Mouse (Mus musculus) layer of hippocampus, postnatal 25 days (tissue): ENCODE results near the gene Ptprcap. TPM values are rescaled to one million over a fixed set of nuclear protein-coding genes. Genes with fewer than 3 reads are reported as not detected.
"Not testable (repeated sequence)": the region's sequence is repeated elsewhere in the genome, so short reads cannot be mapped to it uniquely, and the experiment has no call there.

ENCODE experiments used
- DNase-seq, 2 experiments: peaks; one replicate each; pipeline ENCODE4 v3.0.0; 2022; ENCODE audit warnings: mixed read lengths in 2 of 2, low spot score in 1 of 2; ENCODE audit errors: extremely low spot score in 1 of 2
- total RNA-seq, 2 experiments: library from RNA; stranded (reverse); gene quantifications; 2 replicates each; pipeline ENCODE4 v1.2.3; 2021

The Ptprcap gene
- total RNA-seq, result 1 to 10 TPM; 1.1 to 2.9 TPM

GRCm38 (mm10) chr19:4153232-4153654, at the start of gene Ptprcap:
TSS of gene Ptprcap (plus strand) at chr19:4153604.
- no peak for DNase-seq

- no peak for DNase-seq
Measured at GRCm38 (mm10) chr19:4103792-4104191, 49.6 kb upstream of the Ptprcap start.

GRCm38 (mm10) chr19:4104675-4105194, 48.7 kb upstream of the Ptprcap start:
- DNase-seq, result no peak

GRCm38 (mm10) chr19:4106654-4107053, 46.8 kb upstream of the Ptprcap start:
- no peak for DNase-seq

- DNase-seq, result no peak
Measured at GRCm38 (mm10) chr19:4108535-4108934, 44.9 kb upstream of the Ptprcap start.

GRCm38 (mm10) chr19:4112063-4112960, 41.1 kb upstream of the Ptprcap start:
- no peak for DNase-seq

DNA sequence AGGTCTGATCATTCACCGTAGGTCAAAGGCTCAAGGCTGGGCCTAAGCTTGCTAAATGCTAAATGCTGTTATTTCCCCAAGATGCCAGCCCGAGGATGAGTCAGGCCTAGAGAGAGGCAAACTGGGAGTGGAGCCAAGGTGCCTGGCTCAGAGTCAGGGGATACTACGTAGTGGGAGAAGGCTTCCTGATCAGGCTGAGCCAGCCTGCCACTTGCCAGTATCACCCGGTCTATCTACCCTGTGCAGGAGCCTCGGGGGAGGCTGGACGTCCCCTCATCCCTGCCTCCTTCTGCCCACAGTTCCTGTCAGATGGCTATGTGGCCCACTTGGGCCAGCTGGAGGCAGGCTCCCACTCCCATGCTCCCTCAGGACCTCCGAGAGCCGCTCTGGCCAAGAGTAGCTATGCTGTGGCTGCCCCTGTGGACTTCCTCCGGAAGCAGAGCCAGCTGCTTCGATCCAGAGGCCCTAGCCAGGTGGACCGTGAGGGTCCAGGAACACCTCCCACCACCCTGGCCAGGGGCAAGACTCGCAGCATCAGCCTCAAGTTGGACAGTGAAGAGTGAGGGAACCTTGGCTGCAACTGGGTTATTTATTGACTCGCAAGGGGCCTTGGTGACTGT, 40.1 kb upstream of the Ptprcap start:
- DNase-seq, result peak in 1 of 2 experiments; percentile 75

GRCm38 (mm10) chr19:4113806-4114230, 39.6 kb upstream of the Ptprcap start:
- DNase-seq, result no peak

DNA sequence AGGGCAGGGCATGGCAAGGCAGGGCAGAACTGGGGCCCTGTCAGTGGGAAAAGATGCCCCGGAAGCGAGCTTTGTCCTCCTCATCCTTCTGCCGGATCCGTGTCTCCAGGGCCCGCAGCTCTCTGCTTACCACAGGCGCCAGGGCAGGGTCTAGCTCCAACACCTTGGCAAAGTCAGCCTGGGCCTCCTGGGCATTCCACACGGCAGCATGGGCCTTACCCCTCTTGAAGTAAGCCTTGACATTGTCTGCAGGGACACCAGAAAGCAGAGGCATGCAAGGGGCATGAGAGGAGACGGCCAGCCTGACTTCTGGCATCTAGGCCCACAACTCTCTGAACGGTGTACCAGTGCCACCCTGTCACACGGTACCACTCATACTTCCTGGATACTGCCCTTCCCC, 38.9 kb upstream of the Ptprcap start:
- DNase-seq, result no peak

DNA sequence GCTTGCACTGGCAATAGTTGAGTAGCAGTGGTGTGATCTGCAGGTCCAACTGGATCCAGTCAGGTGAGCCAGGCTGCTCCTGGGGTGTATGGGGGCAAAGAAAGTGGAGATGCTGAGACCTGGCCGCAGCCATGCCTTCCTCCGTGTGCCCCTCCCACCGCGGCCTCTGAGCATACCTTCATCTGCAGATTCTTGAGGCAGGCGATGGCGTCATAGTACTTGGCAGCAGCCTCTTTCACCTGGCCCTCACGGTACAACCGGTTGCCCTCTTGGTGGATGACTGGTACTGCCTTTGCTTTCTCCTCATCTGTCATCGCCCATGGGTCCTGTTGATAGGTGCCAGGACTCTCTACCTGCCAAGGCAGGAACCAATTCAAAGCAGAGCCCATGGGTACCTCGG, 38.3 kb upstream of the Ptprcap start:
- no peak for DNase-seq

GRCm38 (mm10) chr19:4115816-4116215, 37.6 kb upstream of the Ptprcap start:
- DNase-seq, result no peak

- no peak for DNase-seq
Measured at GRCm38 (mm10) chr19:4117006-4117405, 36.4 kb upstream of the Ptprcap start.

GRCm38 (mm10) chr19:4118350-4118749, 35.1 kb upstream of the Ptprcap start:
- no peak for DNase-seq

DNA sequence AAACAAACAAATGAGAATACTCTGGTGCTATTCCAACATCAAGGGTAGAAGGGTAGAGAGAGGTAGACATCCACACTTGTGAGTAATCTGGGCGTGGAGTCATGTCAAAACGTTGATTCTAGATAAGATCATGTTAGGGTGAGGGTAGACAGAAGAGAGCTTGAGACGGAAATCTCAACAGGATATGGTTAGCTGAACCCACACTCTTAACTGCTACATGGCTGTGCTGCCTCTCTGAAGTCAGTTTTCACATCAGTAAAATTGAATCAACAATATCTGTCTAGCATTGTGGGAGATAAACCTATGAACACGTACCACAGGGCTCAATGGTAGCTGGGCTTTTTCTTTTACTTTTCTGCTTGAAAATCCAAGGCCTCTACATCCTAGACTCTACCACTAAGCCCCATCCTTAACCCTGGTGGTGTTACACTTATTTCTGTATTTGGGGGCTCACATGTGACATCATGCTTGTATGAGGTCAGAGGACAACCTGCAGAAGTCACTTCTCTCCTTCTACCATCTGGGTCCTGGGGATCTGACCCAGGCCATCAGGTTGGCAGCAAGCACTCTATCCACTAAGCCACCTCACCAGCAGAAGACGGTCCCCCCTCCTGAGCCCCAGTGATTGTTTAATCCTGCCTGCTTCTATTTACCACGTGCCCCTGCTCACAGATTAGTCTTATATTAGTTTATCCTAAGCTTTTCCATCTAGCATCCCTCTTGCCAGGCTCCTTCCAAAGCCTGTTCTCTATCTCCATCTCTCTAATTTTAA, 33.5 kb upstream of the Ptprcap start:
- no peak for DNase-seq

GRCm38 (mm10) chr19:4120496-4120895, 32.9 kb upstream of the Ptprcap start:
- DNase-seq, result no peak

- peak; percentile 96 to 98 for DNase-seq
Measured at GRCm38 (mm10) chr19:4121097-4121805, 32.2 kb upstream of the Ptprcap start.

DNA sequence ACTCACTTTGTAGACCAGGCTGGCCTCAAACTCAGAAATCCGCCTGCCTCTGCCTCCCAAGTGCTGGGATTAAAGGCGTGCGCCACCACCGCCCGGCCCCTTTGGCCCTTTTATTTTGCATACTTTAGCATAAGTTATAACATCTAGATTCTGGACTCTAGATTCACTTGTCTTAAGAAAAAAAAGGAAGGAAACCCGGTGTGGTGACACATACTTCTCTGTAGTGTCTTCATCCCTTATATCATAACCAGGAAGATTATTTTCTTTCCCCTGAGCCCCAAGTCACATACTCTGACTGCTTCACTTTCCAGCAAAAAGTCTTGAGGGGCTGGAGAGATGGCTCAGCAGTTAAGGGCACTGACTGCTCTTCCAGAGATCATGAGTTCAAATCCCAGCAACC, 31.5 kb upstream of the Ptprcap start:
- DNase-seq, result not testable (repeated sequence)

DNA sequence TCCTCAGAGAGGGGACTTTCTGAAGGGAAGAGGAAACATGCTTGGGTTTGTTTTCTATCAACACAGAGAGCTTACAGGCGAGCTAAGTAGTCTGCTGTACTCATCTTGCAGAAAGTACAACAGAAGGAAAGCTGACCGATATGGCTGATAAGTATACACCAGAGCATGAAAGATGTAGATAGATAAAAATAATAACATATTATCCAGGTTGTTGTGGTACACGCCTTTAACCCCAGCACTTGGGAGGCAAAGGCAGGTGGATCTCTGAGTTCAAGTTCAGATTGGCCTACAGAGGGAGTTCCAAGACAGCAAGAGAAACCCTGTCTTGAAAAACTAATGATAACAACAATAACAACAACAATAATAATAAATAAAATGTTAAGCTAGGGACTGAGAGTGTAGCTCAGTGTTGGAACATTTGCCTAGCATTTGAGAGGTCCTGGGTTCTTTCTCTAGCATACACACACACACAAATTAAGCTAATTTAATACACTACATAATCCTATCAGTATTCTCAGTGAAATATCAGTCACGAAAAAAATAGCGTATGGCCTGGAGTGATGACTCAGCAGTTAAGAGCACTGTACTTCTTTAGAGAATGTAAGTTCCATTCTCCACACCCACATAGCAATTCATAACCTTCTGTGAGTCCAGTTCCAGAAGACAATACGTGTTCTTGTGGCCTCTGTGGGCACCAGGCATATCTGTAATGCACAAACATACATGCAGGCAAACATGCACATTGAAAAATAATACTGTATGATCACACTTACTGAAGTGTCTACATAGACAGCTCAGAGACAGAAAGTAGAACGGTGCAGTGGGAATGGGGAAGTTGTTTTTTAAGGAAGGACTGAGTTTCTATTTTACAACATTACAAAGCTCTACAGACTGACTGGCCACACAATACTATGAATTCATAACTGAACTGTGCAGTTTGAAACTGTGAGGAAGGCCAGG, 30.7 kb upstream of the Ptprcap start:
- DNase-seq, result no peak

- DNase-seq, result no peak
Measured at GRCm38 (mm10) chr19:4124432-4124831, 29.0 kb upstream of the Ptprcap start.
